Mouse (Mus musculus): ENCODE measurements around the gene Wdr76.
"Not testable (repeated sequence)": the region's sequence is repeated elsewhere in the genome, so short reads cannot be mapped to it uniquely, and the experiment has no call there.

DNA sequence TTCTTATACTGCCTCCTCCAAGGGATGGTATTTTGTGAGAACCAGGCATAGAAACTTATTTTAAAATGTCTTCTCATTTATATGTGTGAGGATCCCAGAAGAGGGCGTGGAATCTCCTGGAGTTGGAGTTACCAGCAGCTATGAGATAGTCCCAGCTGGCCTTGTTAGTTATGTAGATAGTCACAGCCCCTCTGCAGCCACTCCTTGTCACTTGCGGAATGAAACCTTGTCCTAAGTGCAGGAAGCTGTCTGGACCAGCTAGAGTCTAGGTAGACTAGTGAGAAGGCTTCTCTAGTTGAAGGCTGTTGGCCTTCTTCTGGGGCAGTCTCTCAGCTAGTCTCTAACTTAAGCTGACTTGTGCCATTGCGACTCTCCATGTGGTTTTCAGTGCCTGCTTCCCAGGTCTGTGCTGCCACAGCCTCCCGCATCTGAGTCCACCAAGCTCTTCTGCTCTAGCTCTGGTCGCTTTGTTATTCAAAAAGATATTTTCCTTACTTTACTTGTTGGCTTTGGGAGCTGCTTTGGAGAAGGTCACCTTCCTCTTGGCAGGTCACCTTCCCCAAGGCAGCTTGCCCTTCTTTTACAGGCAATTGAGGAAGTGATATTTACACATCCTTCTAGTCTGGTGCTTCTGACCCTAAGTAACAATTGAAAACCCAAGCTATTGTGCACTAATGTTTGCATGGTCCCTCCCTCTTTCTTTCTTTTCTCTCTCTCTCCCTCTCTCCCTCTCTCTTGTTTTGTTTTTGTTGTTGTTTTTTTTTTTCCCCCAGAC lies 6.7 kb downstream of the Wdr76 start:
- not testable (repeated sequence) for TF ChIP-seq CTCF (IDR thresholded peaks at IDR 0.05; ENCODE audit: low read depth, low read length); GATA1 (IDR thresholded peaks at IDR 0.05; ENCODE audit: borderline replicate concordance, low read length)

Data from G1E (cell line).